Mouse (Mus musculus) midbrain, embryonic 14.5 days (tissue): ENCODE measurements around the gene Nectin1. TPM values are rescaled to one million over a fixed set of nuclear protein-coding genes. Genes with fewer than 3 reads are reported as not detected.

Experiments used
- ATAC-seq: fragments of 200-750 bp; cut with Nextera tagmentation; 2 replicates; pipeline ENCODE4 v1.8.0; 2017; ENCODE audit warnings: moderate number of reproducible peaks, moderate library complexity; ENCODE audit not compliant: low FRiP score, low TSS enrichment
- DNase-seq: peaks from one replicate; pipeline ENCODE4 v3.0.0-alpha.2; 2015
- H3K27ac ChIP-seq: fragments of 300-500 bp; sonication (generic); replicated peaks from 2 replicates; pipeline ENCODE4 v1.5.1; 2014; ENCODE audit warnings: mild to moderate bottlenecking, low read depth, low read length, moderate library complexity
- H3K27me3 ChIP-seq: fragments of 300-500 bp; sonication (generic); 2 replicates; pipeline ENCODE4 v1.6.1; 2014; ENCODE audit warnings: low read length, control low read depth, mixed read lengths; ENCODE audit not compliant: control insufficient read depth, insufficient read depth
- H3K36me3 ChIP-seq: fragments of 300-500 bp; sonication (generic); 2 replicates; pipeline ENCODE4 v1.6.1; 2014; ENCODE audit warnings: low read length, control low read depth; ENCODE audit not compliant: control insufficient read depth, insufficient read depth
- H3K4me1 ChIP-seq: fragments of 300-500 bp; sonication (generic); 2 replicates; pipeline ENCODE4 v1.6.1; 2014; ENCODE audit warnings: mild to moderate bottlenecking, antibody characterized with exemption, low read length, control low read depth; ENCODE audit not compliant: control insufficient read depth, insufficient read depth
- H3K4me2 ChIP-seq: fragments of 300-500 bp; sonication (generic); 2 replicates; pipeline ENCODE4 v1.6.1; 2014; ENCODE audit warnings: mild to moderate bottlenecking, low read length, moderate library complexity
- H3K4me3 ChIP-seq: fragments of 300-500 bp; sonication (generic); replicated peaks from 2 replicates; pipeline ENCODE4 v1.5.1; 2014; ENCODE audit warnings: low read depth, low read length
- H3K9ac ChIP-seq: fragments of 300-500 bp; sonication (generic); replicated peaks from 2 replicates; pipeline ENCODE4 v1.6.1; 2014; ENCODE audit warnings: mild to moderate bottlenecking, low read length, moderate library complexity
- H3K9me3 ChIP-seq: fragments of 300-500 bp; sonication (generic); 2 replicates; pipeline ENCODE4 v1.6.1; 2016; ENCODE audit warnings: low read length, control low read depth, mixed read lengths; ENCODE audit not compliant: control insufficient read depth
- WGBS: fragments of 180-500 bp; shearing (Covaris S2); extraction: QIAGEN DNeasy Blood & Tissue Kit; methylation state at CpG from one replicate; pipeline ENCODE4 v1.1.7; 2014; 5-methylcytosine and 5-hydroxymethylcytosine counted together
- polyA plus RNA-seq: library from polyadenylated mRNA; unstranded; fragments of >200 nt; fragmentation: Nextera tagmentation; extraction: Ambion mirVana; gene quantifications from 2 replicates; pipeline ENCODE4 v1.2.1, GENCODE M21; 2014

The Nectin1 gene
- polyA plus RNA-seq, 1 experiment from 2014 or later, result 16.7 TPM

DNA sequence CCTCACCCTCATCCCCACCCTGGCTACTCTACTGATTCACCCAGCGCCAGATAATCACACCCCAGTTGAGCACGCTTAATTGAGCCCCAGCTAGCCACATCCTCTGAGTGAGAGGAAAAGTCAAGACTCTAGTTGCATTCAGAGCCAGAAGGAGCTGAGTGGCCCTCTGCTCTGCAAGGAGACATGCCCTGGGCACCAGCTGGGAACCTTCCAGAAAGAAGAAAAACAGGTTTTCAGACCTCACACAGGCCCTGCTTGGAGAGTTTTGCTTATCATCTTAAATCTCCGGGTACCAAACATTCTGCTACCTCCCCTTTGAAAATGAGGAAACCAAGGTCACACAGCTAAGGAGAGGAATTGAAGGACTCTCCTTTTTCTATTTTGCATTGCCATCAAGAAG is 30.4 kb upstream of the Nectin1 start:
- Histone ChIP-seq H3K4me3 (no peak overlapping the region), H3K27ac (no peak overlapping the region), H3K27me3 (no peaks in the 10 kb centered on the region), H3K9me3 (no peaks in the 10 kb centered on the region), H3K36me3 (no peaks in the 10 kb centered on the region), H3K9ac (no peak overlapping the region), H3K4me2 (no peak overlapping the region), H3K4me1 (no peaks in the 10 kb centered on the region)
- no peak for DNase-seq
- 82% methylated on average over 3 of the region's 3 CpGs for WGBS
- no peak for ATAC-seq

DNA sequence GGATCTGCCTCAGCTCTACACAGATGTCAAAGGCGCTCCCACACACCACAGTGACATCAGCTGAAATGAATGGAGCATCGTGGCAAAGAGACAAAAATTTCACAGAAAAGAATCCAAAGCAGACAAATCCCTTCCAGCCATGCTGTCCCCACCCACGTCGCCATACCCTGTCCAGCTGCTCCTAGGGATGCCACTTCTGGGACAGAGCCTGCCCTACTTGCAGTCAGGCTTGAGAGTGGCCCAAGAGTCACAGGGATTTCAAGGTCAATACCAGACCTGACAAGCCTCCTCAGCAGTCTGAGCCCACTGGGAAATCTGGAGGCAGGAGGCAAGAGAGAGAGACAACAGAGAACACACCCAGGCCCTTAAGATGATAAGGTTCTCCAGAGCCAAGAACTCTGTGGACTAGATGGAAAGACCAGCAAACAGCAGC is 24.4 kb upstream of the Nectin1 start:
- Histone ChIP-seq H3K4me2 (no peak overlapping the region), H3K36me3 (no peaks in the 10 kb centered on the region), H3K9me3 (no peaks in the 10 kb centered on the region), H3K9ac (no peak overlapping the region), H3K4me3 (no peak overlapping the region), H3K4me1 (no peaks in the 10 kb centered on the region), H3K27ac (no peak overlapping the region), H3K27me3 (no peaks in the 10 kb centered on the region)
- DNase-seq (no peak), ATAC-seq (no peak)
- 70% methylated on average over 4 of the region's 4 CpGs for WGBS

DNA sequence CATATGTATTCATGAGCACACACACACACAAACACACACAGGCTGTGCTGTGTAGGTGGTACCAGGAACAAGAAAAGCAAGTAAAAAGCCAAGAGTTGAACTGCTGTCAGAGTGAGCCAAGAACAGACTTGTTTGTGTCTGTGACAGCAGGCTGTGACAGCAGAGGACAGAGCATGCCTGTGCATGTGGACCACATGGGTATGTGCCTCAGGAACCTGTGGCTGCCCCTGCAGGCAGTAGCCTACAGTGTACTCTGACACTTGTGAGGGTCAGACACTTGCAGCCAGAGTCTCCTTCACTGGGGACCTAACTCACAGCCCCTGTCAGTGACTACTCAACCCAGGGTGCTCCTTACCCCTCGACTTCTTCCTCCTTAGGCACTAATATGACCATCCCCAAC is 23.7 kb upstream of the Nectin1 start:
- 72% methylated on average over 1 of the region's 1 CpGs for WGBS

DNA sequence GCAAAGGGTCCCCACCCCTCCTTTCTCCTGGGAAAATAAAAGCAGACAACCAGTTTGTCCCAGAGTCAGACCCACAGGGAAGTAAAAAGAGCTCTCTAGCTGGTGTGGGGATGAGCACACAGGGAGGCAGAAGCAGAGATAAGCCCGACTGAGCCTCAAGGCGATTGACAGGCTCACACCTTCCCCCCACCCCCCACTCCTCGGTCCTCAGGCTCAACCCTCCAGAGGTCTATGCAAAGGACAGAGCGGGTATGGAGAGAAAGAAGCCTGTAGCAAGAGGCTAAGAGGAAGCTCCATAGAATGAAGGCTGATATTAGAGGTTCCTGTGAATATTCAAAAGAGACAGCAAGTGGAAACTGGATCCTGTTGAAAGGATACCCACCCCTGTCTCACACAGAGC is 19.7 kb upstream of the Nectin1 start:
- H3K27me3 ChIP-seq, result no peaks in the 10 kb centered on the region
- H3K9ac ChIP-seq, result no peak overlapping the region
- no peaks in the 10 kb centered on the region for H3K9me3 ChIP-seq
- H3K4me1 ChIP-seq, result no peaks in the 10 kb centered on the region
- no peak for ATAC-seq
- no peak overlapping the region for H3K27ac ChIP-seq
- H3K36me3 ChIP-seq, result no peaks in the 10 kb centered on the region
- no peak for DNase-seq
- 17% methylated on average over 4 of the region's 4 CpGs for WGBS
- H3K4me3 ChIP-seq, result no peak overlapping the region
- no peak overlapping the region for H3K4me2 ChIP-seq

More for the DNA sequence above, 23.7 kb upstream of the Nectin1 start:
- Histone ChIP-seq H3K36me3 (no peaks in the 10 kb centered on the region), H3K4me2 (no peak overlapping the region), H3K4me1 (no peaks in the 10 kb centered on the region), H3K27me3 (no peaks in the 10 kb centered on the region), H3K9me3 (no peaks in the 10 kb centered on the region), H3K4me3 (no peak overlapping the region), H3K27ac (no peak overlapping the region), H3K9ac (no peak overlapping the region)
- ATAC-seq (no peak), DNase-seq (no peak)

DNA sequence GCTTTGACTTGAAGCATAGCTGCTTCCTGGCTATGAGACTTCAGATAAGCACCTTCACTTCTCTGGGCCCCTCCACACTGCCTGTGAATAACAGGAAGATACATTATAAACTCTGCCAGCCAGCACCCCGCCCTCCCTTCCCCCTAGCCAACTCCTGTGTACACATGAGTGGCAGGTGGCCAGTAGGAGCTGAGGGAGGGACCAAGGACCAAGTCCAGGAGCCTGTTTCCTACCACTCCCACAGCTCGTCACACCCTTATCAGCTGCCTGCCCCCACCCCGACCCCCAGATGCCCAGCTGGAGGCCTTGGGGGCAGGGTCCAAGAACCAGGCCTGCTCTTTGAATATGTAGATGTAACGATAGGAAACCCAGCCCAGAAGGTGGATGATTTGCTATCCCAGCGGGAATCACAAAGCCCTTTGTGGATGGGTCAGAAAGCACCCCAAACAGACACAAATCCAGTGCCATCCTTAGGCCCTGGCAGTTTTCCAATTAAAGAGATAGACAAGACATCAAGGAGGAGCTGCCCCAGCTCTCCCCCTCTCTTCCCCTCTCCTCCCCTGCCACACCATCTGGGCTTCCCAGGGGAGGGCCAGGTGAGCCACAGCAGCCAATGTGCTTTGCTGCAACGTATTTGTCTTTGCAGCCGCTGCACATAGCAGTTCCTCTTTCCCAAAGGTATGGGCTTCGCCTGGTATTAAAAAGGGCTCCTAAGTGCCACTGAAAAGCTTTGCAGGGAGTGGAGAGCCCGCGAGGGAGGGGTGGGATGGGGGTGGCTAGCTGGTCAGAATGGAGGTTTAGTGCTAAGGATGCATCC is 14.1 kb upstream of the Nectin1 start:
- no peak overlapping the region; the same call in 1 of the 2 replicates for H3K9ac ChIP-seq
- no peak; the same call in 1 of the 2 replicates for ATAC-seq

DNA sequence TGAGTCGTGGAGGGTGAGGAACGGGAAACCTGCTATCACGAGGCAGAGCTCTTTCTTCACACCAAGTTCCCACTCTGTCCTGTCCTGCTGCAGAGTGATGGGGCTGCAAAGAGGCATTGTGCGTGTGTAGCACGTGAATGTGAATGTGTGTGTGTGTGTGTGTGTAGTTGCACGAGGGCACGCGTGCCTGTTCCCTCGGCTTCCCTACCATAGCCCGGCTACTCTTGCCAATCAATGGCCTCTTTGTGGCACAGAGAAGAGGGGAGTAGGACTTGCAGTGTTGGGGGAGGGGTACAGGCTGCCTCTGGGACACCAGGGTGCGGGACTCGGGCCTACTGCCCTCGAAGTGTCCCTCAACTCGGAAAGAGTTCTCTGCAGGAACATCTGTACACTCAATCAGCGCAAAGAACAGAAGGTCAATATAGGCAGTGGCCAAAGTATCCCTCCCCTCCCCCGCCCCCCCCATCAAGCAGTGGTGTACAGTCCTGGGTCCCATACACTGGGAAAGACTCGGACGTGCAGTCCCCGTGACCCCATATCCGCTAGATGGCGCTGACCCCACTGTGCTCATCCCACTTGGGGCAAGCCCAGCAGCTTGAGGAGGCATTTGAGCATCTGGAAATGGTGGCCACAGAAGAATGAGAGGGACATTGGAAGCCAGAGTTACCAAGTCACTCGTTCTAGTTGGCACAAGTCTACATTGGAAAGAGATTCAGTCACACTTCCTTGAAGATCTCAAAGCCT is 13.3 kb upstream of the Nectin1 start:
- no peaks in the 10 kb centered on the region for H3K36me3 ChIP-seq
- no peaks in the 10 kb centered on the region for H3K27me3 ChIP-seq
- no peaks in the 10 kb centered on the region for H3K9me3 ChIP-seq
- ATAC-seq (no peak), DNase-seq (peak; percentile 63)
- H3K9ac ChIP-seq, result no peak overlapping the region; the same call in 1 of the 2 replicates
- H3K4me2 ChIP-seq, result 0 out of 2 replicates have a peak overlapping the region, but pooled peaks have one; percentile 18
- WGBS, result 10% methylated on average over 22 of the region's 22 CpGs
- H3K27ac ChIP-seq, result no peak overlapping the region
- no peak overlapping the region for H3K4me3 ChIP-seq
- peaks cover 20% of the 10 kb centered on the region for H3K4me1 ChIP-seq

More for the DNA sequence above, 14.1 kb upstream of the Nectin1 start:
- Histone ChIP-seq H3K4me1 (peaks cover 20% of the 10 kb centered on the region), H3K27me3 (no peaks in the 10 kb centered on the region), H3K4me3 (no peak overlapping the region), H3K4me2 (0 out of 2 replicates have a peak overlapping the region, but pooled peaks have one; percentile 18), H3K27ac (no peak overlapping the region), H3K9me3 (no peaks in the 10 kb centered on the region), H3K36me3 (no peaks in the 10 kb centered on the region)
- WGBS, result 20% methylated on average over 10 of the region's 10 CpGs
- no peak for DNase-seq

DNA sequence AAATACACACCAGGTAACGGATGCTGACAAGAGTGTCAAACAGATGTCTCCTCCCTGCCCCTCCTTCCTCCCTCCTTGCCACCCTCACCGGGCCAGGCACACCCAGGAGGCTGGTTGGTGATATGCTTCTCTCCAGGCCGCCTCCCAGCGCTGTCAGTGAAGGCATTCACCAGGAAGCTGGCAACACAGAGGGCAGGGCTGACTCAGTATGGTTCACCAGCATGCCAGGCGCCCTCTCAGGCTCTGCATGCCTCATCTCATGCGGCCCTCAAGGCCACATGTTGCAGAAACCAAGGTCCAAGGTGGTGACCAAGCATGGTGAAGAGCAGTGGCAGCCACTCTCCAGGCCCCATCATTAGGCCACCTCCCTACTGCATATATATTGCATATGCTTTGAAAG is 11.9 kb upstream of the Nectin1 start:
- no peaks in the 10 kb centered on the region for H3K36me3 ChIP-seq
- peaks cover 20% of the 10 kb centered on the region for H3K4me1 ChIP-seq
- WGBS, result 77% methylated on average over 6 of the region's 6 CpGs
- H3K9ac ChIP-seq, result no peak overlapping the region
- no peak overlapping the region for H3K27ac ChIP-seq
- H3K4me2 ChIP-seq, result no peak overlapping the region
- H3K9me3 ChIP-seq, result no peaks in the 10 kb centered on the region
- no peak for DNase-seq
- no peak overlapping the region for H3K4me3 ChIP-seq
- no peak for ATAC-seq
- no peaks in the 10 kb centered on the region for H3K27me3 ChIP-seq

DNA sequence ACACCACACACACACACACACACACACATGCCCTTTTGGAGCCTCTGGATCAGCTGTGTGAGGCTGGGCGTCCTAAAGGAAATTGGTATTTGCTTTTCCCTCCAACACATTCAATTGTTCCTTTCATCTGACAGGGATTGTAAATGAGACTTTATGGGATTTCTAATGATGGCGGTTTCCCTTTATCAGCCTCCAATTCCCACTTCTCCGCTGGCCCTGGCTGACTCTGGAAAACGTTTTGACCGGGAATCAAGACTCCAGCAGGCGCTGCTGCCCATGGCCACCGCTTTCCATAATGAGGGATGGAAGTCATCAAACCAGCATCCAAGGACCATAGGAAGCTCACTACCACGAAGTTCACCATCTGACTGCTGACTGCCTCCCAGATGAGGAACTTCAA is 11.1 kb upstream of the Nectin1 start:
- Histone ChIP-seq H3K4me3 (no peak overlapping the region), H3K4me2 (no peak overlapping the region), H3K9ac (no peak overlapping the region), H3K4me1 (peaks cover 26% of the 10 kb centered on the region), H3K9me3 (no peaks in the 10 kb centered on the region), H3K27ac (no peak overlapping the region), H3K27me3 (no peaks in the 10 kb centered on the region), H3K36me3 (no peaks in the 10 kb centered on the region)
- WGBS, result 57% methylated on average over 8 of the region's 8 CpGs
- DNase-seq (no peak), ATAC-seq (no peak)
